Mouse (Mus musculus) heart, postnatal 0 days (tissue): ENCODE results near the gene Eef1akmt1.

Experiments
- CTCF ChIP-seq: IDR thresholded peaks from 2 replicates; pipeline ENCODE4 v1.5.1; 2016; ENCODE audit warnings: antibody characterized with exemption, control low read depth, low read depth
- EP300 ChIP-seq: IDR thresholded peaks from 2 replicates; pipeline ENCODE4 v1.6.1; 2016; ENCODE audit warnings: antibody characterized with exemption, low read depth

GRCm38 (mm10) chr14:57532577-57532976 is 38.8 kb downstream of the Eef1akmt1 start:
- no peak for TF ChIP-seq EP300
- TF ChIP-seq CTCF = no peak
